In genomic region chr11:53888242-53888641, GRCm38 (mm10) we compare ENCODE assay signal across 32 mouse cellular contexts. TPM values are rescaled to one million over a fixed set of nuclear protein-coding genes. Genes with fewer than 3 reads are reported as not detected.
DNase-seq lines count a peak whose midpoint lies in the region; ATAC-seq and TF ChIP-seq lines count a peak whose summit lies in the region.
"Had no signal": no experiment of that assay in that cellular context is flagged by ENCODE, and none has a peak within 500 bp of the region (broad histone marks: within the 10 kb centered on the region; RNA-seq: fewer than 3 reads in every experiment).

No protein-coding gene starts in this region.

- H3K4me2 ChIP-seq in heart, embryonic 12.5 days: peak overlapping the region; percentile 19; the same call in 1 of the 2 replicates
- H3K4me2 ChIP-seq in heart, embryonic 11.5 days: no peak overlapping the region
- no peak overlapping the region for H3K4me2 ChIP-seq in kidney, embryonic 14.5 days (replicated peaks; ENCODE audit: low read depth, low read length)
- H3K4me2 ChIP-seq: embryonic facial prominence, embryonic 15.5 days; forebrain, embryonic 12.5 days; hindbrain, embryonic 15.5 days; limb, embryonic 12.5 days; liver, embryonic 11.5 days; midbrain, embryonic 12.5 days; neural tube, embryonic 12.5 days had no signal

- TF ChIP-seq CTCF in kidney, adult 2 months (conservative IDR thresholded peaks at IDR 0.05; ENCODE audit: insufficient read depth, insufficient read length, low read depth, low read length): no peak
- no peak for TF ChIP-seq CTCF in testis, adult 2 months (IDR thresholded peaks at IDR 0.05; ENCODE audit: control insufficient read depth, insufficient read depth, insufficient replicate concordance, low read depth, low read length)

- H3K4me1 ChIP-seq in heart, embryonic 12.5 days (replicated peaks): peaks cover 29% of the 10 kb centered on the region
- H3K4me1 ChIP-seq in heart, embryonic 11.5 days (ENCODE audit: control insufficient read depth, insufficient read depth, low read length): peaks cover 13% of the 10 kb centered on the region; the same call in 1 of the 2 replicates
- peaks cover 19% of the 10 kb centered on the region; the same call in 1 of the 2 replicates for H3K4me1 ChIP-seq in kidney, adult 2 months (ENCODE audit: control insufficient read depth, insufficient read depth, low read length)
- H3K4me1 ChIP-seq in kidney, embryonic 14.5 days (ENCODE audit: control insufficient read depth, insufficient read depth, low read length): peaks cover 12% of the 10 kb centered on the region; the same call in 1 of the 2 replicates
- H3K4me1 ChIP-seq in testis, adult 2 months (ENCODE audit: control insufficient read depth, insufficient read depth, low read length): peaks cover 7% of the 10 kb centered on the region

- H3K9ac ChIP-seq in heart, embryonic 12.5 days: no peak overlapping the region
- no peak overlapping the region for H3K9ac ChIP-seq in heart, embryonic 11.5 days (ENCODE audit: low read depth, low read length)
- no peak overlapping the region for H3K9ac ChIP-seq in kidney, embryonic 14.5 days (ENCODE audit: low read depth, low read length)
- H3K9ac ChIP-seq: embryonic facial prominence, embryonic 15.5 days; forebrain, embryonic 12.5 days; forebrain, postnatal 0 days; hindbrain, embryonic 15.5 days; limb, embryonic 12.5 days; midbrain, embryonic 12.5 days; neural tube, embryonic 12.5 days had no signal

- no peaks in the 10 kb centered on the region for H3K27me3 ChIP-seq in heart, embryonic 12.5 days (replicated peaks)
- H3K27me3 ChIP-seq in heart, embryonic 11.5 days (ENCODE audit: control insufficient read depth, insufficient read depth, low read length): no peaks in the 10 kb centered on the region
- no peaks in the 10 kb centered on the region for H3K27me3 ChIP-seq in kidney, adult 2 months (replicated peaks; ENCODE audit: control insufficient read depth, insufficient read depth, low read length)
- H3K27me3 ChIP-seq in kidney, embryonic 14.5 days (ENCODE audit: control insufficient read depth, insufficient read depth, low read length): no peaks in the 10 kb centered on the region
- no peaks in the 10 kb centered on the region for H3K27me3 ChIP-seq in testis, adult 2 months (ENCODE audit: control insufficient read depth, insufficient read depth, low read length)
- H3K27me3 ChIP-seq: embryonic facial prominence, embryonic 15.5 days; forebrain, embryonic 12.5 days; hindbrain, embryonic 15.5 days; limb, embryonic 12.5 days; megakaryocyte, embryonic 14.5 days; midbrain, embryonic 12.5 days; neural tube, embryonic 12.5 days had no signal

- H3K27ac ChIP-seq in heart, embryonic 12.5 days (ENCODE audit: poor library complexity, severe bottlenecking): no peak overlapping the region
- H3K27ac ChIP-seq in heart, embryonic 11.5 days (ENCODE audit: low read depth, low read length): no peak overlapping the region
- H3K27ac ChIP-seq in kidney, adult 2 months (ENCODE audit: insufficient read depth, low read depth, low read length): peak overlapping the region; percentile 95
- H3K27ac ChIP-seq in kidney, embryonic 14.5 days (ENCODE audit: low read depth, low read length): no peak overlapping the region
- H3K27ac ChIP-seq in testis, adult 2 months (ENCODE audit: control insufficient read depth, insufficient read depth, low read depth, low read length): peak overlapping the region; percentile 3; the same call in 1 of the 2 replicates
- H3K27ac ChIP-seq: embryonic facial prominence, embryonic 15.5 days; forebrain, embryonic 12.5 days; hindbrain, embryonic 10.5 days; hindbrain, embryonic 15.5 days; left cerebral cortex, adult 2 months; limb, embryonic 12.5 days; midbrain, embryonic 12.5 days; neural tube, embryonic 12.5 days had no signal

- H3K9me3 ChIP-seq in heart, embryonic 12.5 days (replicated peaks): no peaks in the 10 kb centered on the region
- H3K9me3 ChIP-seq in heart, embryonic 11.5 days (replicated peaks; ENCODE audit: control insufficient read depth, low read length): no peaks in the 10 kb centered on the region
- H3K9me3 ChIP-seq in kidney, embryonic 14.5 days (ENCODE audit: control insufficient read depth, low read length): no peaks in the 10 kb centered on the region
- H3K9me3 ChIP-seq: embryonic facial prominence, embryonic 15.5 days; forebrain, embryonic 12.5 days; hindbrain, embryonic 10.5 days; hindbrain, embryonic 15.5 days; limb, embryonic 12.5 days; megakaryocyte, embryonic 14.5 days; midbrain, embryonic 12.5 days; neural tube, embryonic 12.5 days had no signal

- no peak for TF ChIP-seq POLR2A in kidney, adult 2 months (IDR thresholded peaks at IDR 0.05; ENCODE audit: low read depth, low read length)
- TF ChIP-seq POLR2A in testis, adult 2 months (IDR thresholded peaks at IDR 0.05; ENCODE audit: control insufficient read depth, low read depth, low read length): no peak

- no peak overlapping the region for H3K4me3 ChIP-seq in heart, embryonic 12.5 days
- no peak overlapping the region for H3K4me3 ChIP-seq in heart, embryonic 11.5 days (ENCODE audit: low read depth, low read length)
- peak overlapping the region; percentile 51 for H3K4me3 ChIP-seq in kidney, adult 2 months (ENCODE audit: insufficient read depth, low read depth, low read length)
- H3K4me3 ChIP-seq in kidney, embryonic 14.5 days (ENCODE audit: low read length): no peak overlapping the region
- H3K4me3 ChIP-seq in testis, adult 2 months (ENCODE audit: control insufficient read depth, low read depth, low read length): no peak overlapping the region
- H3K4me3 ChIP-seq: embryonic facial prominence, embryonic 15.5 days; forebrain, embryonic 12.5 days; hindbrain, embryonic 10.5 days; hindbrain, embryonic 15.5 days; layer of hippocampus, adult 2 months; left cerebral cortex, adult 2 months; limb, embryonic 12.5 days; megakaryocyte, embryonic 14.5 days; midbrain, embryonic 12.5 days; myocyte; neural tube, embryonic 12.5 days had no signal

- no peak for ATAC-seq in heart, embryonic 12.5 days (ENCODE audit: insufficient number of reproducible peaks, low FRiP score)
- ATAC-seq in heart, embryonic 11.5 days (replicated peaks; ENCODE audit: insufficient number of reproducible peaks, low FRiP score, low TSS enrichment): no peak
- ATAC-seq in kidney, embryonic 14.5 days (ENCODE audit: low FRiP score, low TSS enrichment): no peak
- ATAC-seq: activated CD4-positive, CD25-positive, alpha-beta regulatory T cell, adult 4 months; CD4-positive, CD25-positive, alpha-beta regulatory T cell, adult 4 months; forebrain, postnatal 0 days; inflammation-experienced regulatory T-cells, adult 6 months had no signal

- DNase-seq in kidney, adult 2 months: peak; percentile 23
- no peak for DNase-seq in testis, postnatal 10 days (ENCODE audit: low spot score)
- DNase-seq in Muller cell, postnatal 12 days (ENCODE audit: inconsistent ontology term): no peak
- DNase-seq: adrenal gland, adult 2 months; adrenal gland, postnatal 36 days; cerebellum, adult 2 months; cerebellum, postnatal 14 days; forebrain, postnatal 0 days; gastrocnemius, postnatal 10 days; kidney, postnatal 14 days; lung, postnatal 4 days; right cerebral cortex, postnatal 4 days; thymus, postnatal 14 days had no signal

- WGBS in heart, embryonic 12.5 days: 75% methylated on average over 4 of the region's 4 CpGs
- WGBS in heart, embryonic 11.5 days (ENCODE audit: insufficient replicate concordance): 83% methylated on average over 4 of the region's 4 CpGs
- whole genome bisulfite sequencing in kidney, adult 2 months: 44% methylated on average over 4 of the region's 4 CpGs
- WGBS in kidney, embryonic 14.5 days: 83% methylated on average over 4 of the region's 4 CpGs

- H3K36me3 ChIP-seq in heart, embryonic 12.5 days: peaks cover 12% of the 10 kb centered on the region
- H3K36me3 ChIP-seq in heart, embryonic 11.5 days (ENCODE audit: control insufficient read depth, insufficient read depth, low read length): no peaks in the 10 kb centered on the region
- H3K36me3 ChIP-seq in kidney, adult 2 months (ENCODE audit: control insufficient read depth, insufficient read depth, low read length): peaks cover 2% of the 10 kb centered on the region; the same call in 1 of the 2 replicates
- no peaks in the 10 kb centered on the region for H3K36me3 ChIP-seq in kidney, embryonic 14.5 days (ENCODE audit: control insufficient read depth, insufficient read depth, low read length)
- no peaks in the 10 kb centered on the region; the same call in 1 of the 2 replicates for H3K36me3 ChIP-seq in testis, adult 2 months (ENCODE audit: control insufficient read depth, insufficient read depth, low read length)
- H3K36me3 ChIP-seq: embryonic facial prominence, embryonic 15.5 days; midbrain, embryonic 12.5 days; neural tube, embryonic 12.5 days had no signal

RNA-seq across cellular contexts. Expression of gene Slc22a5, which starts 3.2 kb away (rescaled TPM):
- polyA plus RNA-seq in heart, embryonic 12.5 days (2016; fragmentation: Nextera tagmentation; extraction: Ambion mirVana): 8.9 and 9.6 TPM in 2 replicates
- 8.1 and 9.2 TPM in 2 replicates for polyA plus RNA-seq in heart, embryonic 11.5 days (2014; fragmentation: Nextera tagmentation; extraction: Ambion mirVana)
- polyA plus RNA-seq in kidney, adult 2 months (2012; rRNA removed): 188 and 195 TPM in 2 replicates
- 8.6 and 12.9 TPM in 2 replicates for polyA plus RNA-seq in kidney, embryonic 14.5 days (2014; fragmentation: Nextera tagmentation; extraction: Ambion mirVana)
- polyA plus RNA-seq in testis, adult 2 months (2012; rRNA removed): 20.7 and 21.7 TPM in 2 replicates

RNA-seq across cellular contexts. Expression of gene Gm12216, which starts 29.2 kb away (rescaled TPM):
- 0.19 and 0.27 TPM in 2 replicates for polyA plus RNA-seq in heart, embryonic 12.5 days (2016; fragmentation: Nextera tagmentation; extraction: Ambion mirVana)
- polyA plus RNA-seq in heart, embryonic 11.5 days (2014; fragmentation: Nextera tagmentation; extraction: Ambion mirVana): 0.63 TPM in 1 of 2 replicates, not detected in the other
- polyA plus RNA-seq in kidney, adult 2 months (2012; rRNA removed): 5.4 and 5.8 TPM in 2 replicates
- polyA plus RNA-seq in kidney, embryonic 14.5 days (2014; fragmentation: Nextera tagmentation; extraction: Ambion mirVana): 1.1 TPM in 2 replicates
- polyA plus RNA-seq in testis, adult 2 months (2012; rRNA removed): 0.91 and 0.93 TPM in 2 replicates
- polyA plus RNA-seq: forebrain, embryonic 12.5 days; neural tube, embryonic 12.5 days had no signal

Comparison
In these comparisons a context has a peak if more than half of its experiments do, and no peak if none do; other contexts are left out.
1. H3K27ac ChIP-seq: peak in kidney, adult 2 months (single experiment) and testis, adult 2 months (single experiment); none in heart, embryonic 12.5 days (single experiment), heart, embryonic 11.5 days (single experiment) and kidney, embryonic 14.5 days (single experiment).